Mouse (Mus musculus): Measurements from ENCODE around the gene Chrnb1. TPM values are rescaled to one million over a fixed set of nuclear protein-coding genes. Genes with fewer than 3 reads are reported as not detected.
A peak's percentile ranks its signal among the peaks of the same experiment; 100 is the strongest.

Chrnb1 gene
- polyA plus RNA-seq, 1 experiment from 2014 or later = 1.2 TPM

- 76% methylated on average over 7 of the region's 7 CpGs for WGBS
These were observed 32.2 kb downstream of the Chrnb1 start for GRCm38 (mm10) chr11:69763551-69763950.

GRCm38 (mm10) chr11:69761868-69762267 lies 33.9 kb downstream of the Chrnb1 start, which contains the start of gene Slc35g3:
Slc35g3 (minus strand) TSS chr11:69761968.
- peaks cover 37% of the 10 kb centered on the region for H3K4me1 ChIP-seq
- 72% methylated on average over 1 of the region's 1 CpGs for WGBS
- no peak within 1 kb of the TSS for H3K9ac ChIP-seq (replicated peaks)
- no peaks in the 10 kb centered on the region for H3K36me3 ChIP-seq
- H3K4me2 ChIP-seq (replicated peaks) = no peak within 1 kb of the TSS
- no peak within 1 kb of the TSS for H3K4me3 ChIP-seq
- no peaks in the 10 kb centered on the region for H3K9me3 ChIP-seq
- ATAC-seq (replicated peaks) = no peak
- H3K27ac ChIP-seq (replicated peaks) = peak within 1 kb of the TSS; percentile 100; the same call in 1 of the 2 replicates
- H3K27me3 ChIP-seq = no peaks in the 10 kb centered on the region

More at GRCm38 (mm10) chr11:69763551-69763950, 32.2 kb downstream of the Chrnb1 start:
- no peaks in the 10 kb centered on the region for H3K27me3 ChIP-seq
- peaks cover 39% of the 10 kb centered on the region for H3K4me1 ChIP-seq
- H3K4me3 ChIP-seq = no peak overlapping the region
- ATAC-seq (replicated peaks) = no peak
- H3K4me2 ChIP-seq (replicated peaks) = no peak overlapping the region
- H3K27ac ChIP-seq (replicated peaks) = no peak overlapping the region
- no peaks in the 10 kb centered on the region for H3K36me3 ChIP-seq
- no peaks in the 10 kb centered on the region for H3K9me3 ChIP-seq
- no peak overlapping the region for H3K9ac ChIP-seq (replicated peaks)

- Histone ChIP-seq H3K4me1 (peaks cover 40% of the 10 kb centered on the region), H3K4me3 (no peak overlapping the region), H3K9me3 (no peaks in the 10 kb centered on the region), H3K27ac (replicated peaks) (peak overlapping the region; percentile 100), H3K27me3 (no peaks in the 10 kb centered on the region), H3K36me3 (no peaks in the 10 kb centered on the region), H3K4me2 (replicated peaks) (no peak overlapping the region), H3K9ac (replicated peaks) (no peak overlapping the region)
- 94% methylated on average over 7 of the region's 7 CpGs for WGBS
- no peak for ATAC-seq (replicated peaks)
These were observed 34.9 kb downstream of the Chrnb1 start for GRCm38 (mm10) chr11:69760901-69761200.

- peak overlapping the region; percentile 58; the same call in 1 of the 2 replicates for H3K4me3 ChIP-seq
- peak overlapping the region; percentile 100 for H3K27ac ChIP-seq (replicated peaks)
- peak overlapping the region; percentile 75 for H3K9ac ChIP-seq (replicated peaks)
- peaks cover 43% of the 10 kb centered on the region for H3K4me1 ChIP-seq
- H3K36me3 ChIP-seq = no peaks in the 10 kb centered on the region
- H3K4me2 ChIP-seq (replicated peaks) = peak overlapping the region; percentile 83
- H3K27me3 ChIP-seq = no peaks in the 10 kb centered on the region
- ATAC-seq (replicated peaks) = no peak
- WGBS = 73% methylated on average over 14 of the region's 14 CpGs
- no peaks in the 10 kb centered on the region for H3K9me3 ChIP-seq
These were observed 35.4 kb downstream of the Chrnb1 start for GRCm38 (mm10) chr11:69760160-69760900.

GRCm38 (mm10) chr11:69758971-69759721 lies 36.6 kb downstream of the Chrnb1 start:
- peak overlapping the region; percentile 75 for H3K9ac ChIP-seq (replicated peaks)
- H3K4me1 ChIP-seq = peaks cover 51% of the 10 kb centered on the region
- WGBS = under 1% methylated on average over 37 of the region's 37 CpGs
- peak overlapping the region; percentile 83 for H3K4me2 ChIP-seq (replicated peaks)
- H3K4me3 ChIP-seq = peak overlapping the region; percentile 58
- peak overlapping the region; percentile 100 for H3K27ac ChIP-seq (replicated peaks)
- ATAC-seq (replicated peaks) = peak; percentile 84
- H3K36me3 ChIP-seq = no peaks in the 10 kb centered on the region
- H3K9me3 ChIP-seq = no peaks in the 10 kb centered on the region
- H3K27me3 ChIP-seq = no peaks in the 10 kb centered on the region

GRCm38 (mm10) chr11:69758478-69758970 lies 37.2 kb downstream of the Chrnb1 start, which contains the start of gene Polr2a:
Polr2a (minus strand) TSS chr11:69758637.
- H3K4me1 ChIP-seq = peaks cover 55% of the 10 kb centered on the region
- H3K36me3 ChIP-seq = no peaks in the 10 kb centered on the region
- peak within 1 kb of the TSS; percentile 83 for H3K4me2 ChIP-seq (replicated peaks)
- H3K9me3 ChIP-seq = no peaks in the 10 kb centered on the region
- peak within 1 kb of the TSS; percentile 100 for H3K27ac ChIP-seq (replicated peaks)
- peak within 1 kb of the TSS; percentile 58 for H3K4me3 ChIP-seq
- H3K9ac ChIP-seq (replicated peaks) = peak within 1 kb of the TSS; percentile 75
- no peaks in the 10 kb centered on the region for H3K27me3 ChIP-seq
- peak; percentile 96 for ATAC-seq (replicated peaks)
- under 1% methylated on average over 36 of the region's 36 CpGs for WGBS

- peak overlapping the region; percentile 58 for H3K4me3 ChIP-seq
- H3K9me3 ChIP-seq = no peaks in the 10 kb centered on the region
- H3K36me3 ChIP-seq = no peaks in the 10 kb centered on the region
- peak; percentile 88 for ATAC-seq (replicated peaks)
- H3K4me2 ChIP-seq (replicated peaks) = peak overlapping the region; percentile 83
- WGBS = under 1% methylated on average over 26 of the region's 26 CpGs
- peak overlapping the region; percentile 100 for H3K27ac ChIP-seq (replicated peaks)
- peak overlapping the region; percentile 75 for H3K9ac ChIP-seq (replicated peaks)
- H3K4me1 ChIP-seq = peaks cover 58% of the 10 kb centered on the region
- no peaks in the 10 kb centered on the region for H3K27me3 ChIP-seq
These were observed 37.7 kb downstream of the Chrnb1 start for GRCm38 (mm10) chr11:69758090-69758456.

GRCm38 (mm10) chr11:69757303-69758089 lies 38.2 kb downstream of the Chrnb1 start:
- Histone ChIP-seq H3K9me3 (no peaks in the 10 kb centered on the region), H3K27ac (replicated peaks) (peak overlapping the region; percentile 100), H3K4me1 (peaks cover 64% of the 10 kb centered on the region), H3K27me3 (no peaks in the 10 kb centered on the region), H3K9ac (replicated peaks) (peak overlapping the region; percentile 75), H3K4me2 (replicated peaks) (peak overlapping the region; percentile 83), H3K4me3 (peak overlapping the region; percentile 58), H3K36me3 (no peaks in the 10 kb centered on the region)
- WGBS = 43% methylated on average over 9 of the region's 9 CpGs
- no peak for ATAC-seq (replicated peaks)

GRCm38 (mm10) chr11:69754701-69755100 lies 41.0 kb downstream of the Chrnb1 start:
- WGBS = 39% methylated on average over 3 of the region's 3 CpGs
- Histone ChIP-seq H3K4me3 (0 out of 2 replicates have a peak overlapping the region, but pooled peaks have one; percentile 3), H3K9ac (replicated peaks) (no peak overlapping the region), H3K4me2 (replicated peaks) (peak overlapping the region; percentile 9), H3K4me1 (peaks cover 60% of the 10 kb centered on the region), H3K9me3 (no peaks in the 10 kb centered on the region), H3K36me3 (no peaks in the 10 kb centered on the region), H3K27ac (replicated peaks) (no peak overlapping the region), H3K27me3 (no peaks in the 10 kb centered on the region)
- no peak for ATAC-seq (replicated peaks)

GRCm38 (mm10) chr11:69754233-69754632 lies 41.5 kb downstream of the Chrnb1 start:
- Histone ChIP-seq H3K9me3 (no peaks in the 10 kb centered on the region), H3K9ac (replicated peaks) (no peak overlapping the region), H3K4me1 (peaks cover 57% of the 10 kb centered on the region), H3K4me3 (no peak overlapping the region), H3K4me2 (replicated peaks) (peak overlapping the region; percentile 9), H3K27me3 (no peaks in the 10 kb centered on the region), H3K27ac (replicated peaks) (no peak overlapping the region), H3K36me3 (no peaks in the 10 kb centered on the region)
- no peak for ATAC-seq (replicated peaks)
- 85% methylated on average over 5 of the region's 5 CpGs for WGBS

- no peaks in the 10 kb centered on the region for H3K9me3 ChIP-seq
- H3K4me2 ChIP-seq (replicated peaks) = no peak overlapping the region
- no peak for ATAC-seq (replicated peaks)
- no peak overlapping the region for H3K27ac ChIP-seq (replicated peaks)
- H3K4me1 ChIP-seq = peaks cover 57% of the 10 kb centered on the region
- H3K27me3 ChIP-seq = no peaks in the 10 kb centered on the region
- H3K9ac ChIP-seq (replicated peaks) = no peak overlapping the region
- no peaks in the 10 kb centered on the region for H3K36me3 ChIP-seq
- no peak overlapping the region for H3K4me3 ChIP-seq
These were observed 43.1 kb downstream of the Chrnb1 start for GRCm38 (mm10) chr11:69752686-69753085.

All from forebrain, embryonic 15.5 days (tissue).